Mouse (Mus musculus) hindbrain, embryonic 10.5 days (tissue): Measurements from ENCODE around the gene Ropn1l. TPM values are rescaled to one million over a fixed set of nuclear protein-coding genes. Genes with fewer than 3 reads are reported as not detected.

Source experiments
- DNase-seq: peaks from one replicate; pipeline ENCODE4 v3.0.0-alpha.2; 2017; ENCODE audit warnings: low spot score
- H3K27ac ChIP-seq: fragments of 300-500 bp; sonication (generic); 2 replicates; pipeline ENCODE4 v1.5.1; 2016; ENCODE audit warnings: mild to moderate bottlenecking, moderate library complexity
- H3K27me3 ChIP-seq: fragments of 300-500 bp; sonication (generic); 2 replicates; pipeline ENCODE4 v1.6.1; 2016; ENCODE audit warnings: mild to moderate bottlenecking; ENCODE audit not compliant: poor library complexity, insufficient read depth, severe bottlenecking
- H3K36me3 ChIP-seq: fragments of 300-500 bp; sonication (generic); 2 replicates; pipeline ENCODE4 v1.6.1; 2016; ENCODE audit warnings: mild to moderate bottlenecking, moderate library complexity
- H3K4me1 ChIP-seq: fragments of 300-500 bp; sonication (generic); replicated peaks from 2 replicates; pipeline ENCODE4 v1.6.1; 2016; ENCODE audit warnings: mild to moderate bottlenecking
- H3K4me3 ChIP-seq: fragments of 300-500 bp; sonication (generic); 2 replicates; pipeline ENCODE4 v1.5.1; 2016; ENCODE audit warnings: mild to moderate bottlenecking, moderate library complexity
- H3K9me3 ChIP-seq: fragments of 300-500 bp; sonication (generic); 2 replicates; pipeline ENCODE4 v1.6.1; 2016; ENCODE audit warnings: mild to moderate bottlenecking, moderate library complexity
- WGBS: fragments of 180-500 bp; shearing (Covaris S2); methylation state at CpG from one replicate; pipeline ENCODE4 v1.1.7; 2016; 5-methylcytosine and 5-hydroxymethylcytosine counted together
- polyA plus RNA-seq: library from polyadenylated mRNA; unstranded; fragments of >200 nt; fragmentation: Nextera tagmentation; extraction: Ambion mirVana; gene quantifications from 2 replicates; pipeline ENCODE4 v1.2.1, GENCODE M21; 2016

Gene Ropn1l
- polyA plus RNA-seq, 1 experiment from 2014 or later = 4.5 TPM

DNA sequence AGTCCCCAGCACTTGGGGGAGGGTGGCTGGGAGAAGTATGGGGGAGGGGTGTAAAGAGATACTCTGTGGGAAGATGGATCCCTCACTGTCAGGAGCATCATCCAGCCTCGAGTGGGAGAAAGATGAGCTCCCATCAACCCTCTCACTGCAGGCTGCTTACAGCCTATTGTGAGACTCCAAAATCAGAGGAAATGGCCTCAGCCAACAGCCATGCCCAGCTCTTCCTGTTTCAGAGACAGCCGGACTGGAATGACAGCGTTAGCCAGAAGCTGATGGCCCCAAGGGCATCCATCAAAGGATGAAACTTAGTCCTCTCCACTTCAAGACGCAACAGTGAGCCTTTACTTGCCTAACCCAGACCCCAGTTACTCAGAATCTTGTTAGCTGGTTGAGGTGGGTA lies 38.4 kb downstream of the Ropn1l start:
- Histone ChIP-seq H3K4me3 (no peak overlapping the region), H3K36me3 (no peaks in the 10 kb centered on the region), H3K9me3 (no peaks in the 10 kb centered on the region), H3K27ac (no peak overlapping the region), H3K4me1 (peaks cover 25% of the 10 kb centered on the region), H3K27me3 (no peaks in the 10 kb centered on the region)
- DNase-seq = no peak
- WGBS = 72% methylated on average over 4 of the region's 4 CpGs

- WGBS = 44% methylated on average over 6 of the region's 6 CpGs
- no peak for DNase-seq
- no peak overlapping the region for H3K4me3 ChIP-seq
Measured at GRCm38 (mm10) chr15:31414179-31414898, 39.2 kb downstream of the Ropn1l start.

DNA sequence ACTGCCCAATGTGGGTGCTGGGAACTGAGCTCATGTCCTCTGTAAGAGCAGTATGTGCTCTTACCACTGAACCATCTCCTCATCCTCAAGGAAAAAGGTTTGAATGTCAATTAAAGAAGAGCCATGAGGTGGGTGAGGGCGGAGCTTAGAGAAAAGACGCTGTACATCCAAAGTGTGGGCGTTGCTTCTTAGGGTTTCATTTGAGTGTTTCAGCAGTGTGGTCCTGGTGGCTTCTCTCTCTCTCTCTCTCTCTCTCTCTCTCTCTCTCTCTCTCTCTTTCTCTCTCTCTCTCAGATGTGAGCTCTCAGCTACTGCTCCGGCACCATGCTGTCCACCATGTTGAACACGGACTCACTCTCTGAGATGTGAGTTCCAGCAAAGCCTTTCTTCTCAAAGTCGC lies 39.9 kb downstream of the Ropn1l start:
- H3K4me1 ChIP-seq = peaks cover 32% of the 10 kb centered on the region
- H3K4me3 ChIP-seq = no peak overlapping the region
- no peak for DNase-seq
- H3K27ac ChIP-seq = no peak overlapping the region
- no peaks in the 10 kb centered on the region for H3K36me3 ChIP-seq
- 86% methylated on average over 6 of the region's 6 CpGs for WGBS
- H3K9me3 ChIP-seq = no peaks in the 10 kb centered on the region
- no peaks in the 10 kb centered on the region for H3K27me3 ChIP-seq

More at GRCm38 (mm10) chr15:31414179-31414898, 39.2 kb downstream of the Ropn1l start:
- Histone ChIP-seq H3K27me3 (no peaks in the 10 kb centered on the region), H3K36me3 (no peaks in the 10 kb centered on the region), H3K4me1 (peaks cover 32% of the 10 kb centered on the region), H3K27ac (no peak overlapping the region), H3K9me3 (no peaks in the 10 kb centered on the region)

DNA sequence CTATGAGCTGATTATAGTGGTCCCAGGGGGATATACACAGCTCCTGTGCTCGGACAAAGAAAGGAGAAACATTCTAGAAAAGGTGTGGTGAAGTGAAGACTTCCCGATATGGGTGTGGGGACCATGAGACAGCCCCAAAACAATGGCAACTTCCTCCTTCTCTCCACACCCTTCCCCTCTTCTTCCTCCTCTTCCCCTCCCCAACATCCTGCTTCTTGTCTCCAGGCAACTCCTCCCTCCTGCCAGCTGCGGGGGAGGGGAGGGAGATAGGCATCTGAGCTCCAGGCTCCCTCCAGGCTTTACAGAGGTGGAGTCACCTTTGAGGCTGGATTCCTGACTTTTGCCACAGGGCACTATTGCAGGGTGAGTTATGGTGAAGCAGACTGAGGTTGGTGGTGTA lies 40.6 kb downstream of the Ropn1l start:
- WGBS = 48% methylated on average over 3 of the region's 3 CpGs
- Histone ChIP-seq H3K4me3 (no peak overlapping the region), H3K27me3 (no peaks in the 10 kb centered on the region), H3K4me1 (peaks cover 30% of the 10 kb centered on the region), H3K9me3 (no peaks in the 10 kb centered on the region), H3K36me3 (no peaks in the 10 kb centered on the region), H3K27ac (no peak overlapping the region)
- no peak for DNase-seq

- H3K4me3 ChIP-seq = no peak overlapping the region
- 83% methylated on average over 6 of the region's 6 CpGs for WGBS
- DNase-seq = no peak
- H3K4me1 ChIP-seq = peaks cover 30% of the 10 kb centered on the region
- no peaks in the 10 kb centered on the region for H3K27me3 ChIP-seq
- H3K36me3 ChIP-seq = no peaks in the 10 kb centered on the region
- no peak overlapping the region for H3K27ac ChIP-seq
- H3K9me3 ChIP-seq = no peaks in the 10 kb centered on the region
Measured at GRCm38 (mm10) chr15:31412436-31412835, 41.1 kb downstream of the Ropn1l start.

DNA sequence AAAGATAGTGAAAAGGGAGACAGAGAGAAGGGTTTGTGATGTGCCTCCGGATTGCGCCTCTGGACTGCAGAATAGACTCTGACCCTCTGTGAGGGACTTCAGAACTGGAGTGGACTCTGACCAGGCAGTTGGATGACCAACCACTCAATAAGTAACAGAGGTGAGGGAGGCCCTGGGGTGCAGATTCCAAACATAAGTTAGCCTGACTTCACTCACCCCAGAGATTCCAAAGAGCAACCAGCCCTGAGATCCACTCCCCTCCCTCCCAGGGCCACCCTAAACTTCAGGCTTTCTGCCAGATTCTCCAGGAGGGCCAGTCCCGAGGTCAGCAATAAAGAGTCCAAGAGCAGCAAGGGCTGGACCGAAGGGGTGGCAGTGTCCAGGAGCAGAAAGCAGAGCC lies 46.0 kb downstream of the Ropn1l start:
- Histone ChIP-seq H3K9me3 (no peaks in the 10 kb centered on the region), H3K27ac (no peak overlapping the region), H3K4me3 (no peak overlapping the region), H3K36me3 (no peaks in the 10 kb centered on the region), H3K4me1 (peaks cover 8% of the 10 kb centered on the region), H3K27me3 (no peaks in the 10 kb centered on the region)
- DNase-seq = no peak
- 90% methylated on average over 4 of the region's 4 CpGs for WGBS

- WGBS = 89% methylated on average over 5 of the region's 5 CpGs
- H3K27ac ChIP-seq = no peak overlapping the region
- no peaks in the 10 kb centered on the region for H3K36me3 ChIP-seq
- DNase-seq = no peak
- H3K27me3 ChIP-seq = no peaks in the 10 kb centered on the region
- no peaks in the 10 kb centered on the region for H3K9me3 ChIP-seq
- H3K4me1 ChIP-seq = peaks cover 8% of the 10 kb centered on the region
- H3K4me3 ChIP-seq = no peak overlapping the region
Measured at GRCm38 (mm10) chr15:31406881-31407280, 46.7 kb downstream of the Ropn1l start.

DNA sequence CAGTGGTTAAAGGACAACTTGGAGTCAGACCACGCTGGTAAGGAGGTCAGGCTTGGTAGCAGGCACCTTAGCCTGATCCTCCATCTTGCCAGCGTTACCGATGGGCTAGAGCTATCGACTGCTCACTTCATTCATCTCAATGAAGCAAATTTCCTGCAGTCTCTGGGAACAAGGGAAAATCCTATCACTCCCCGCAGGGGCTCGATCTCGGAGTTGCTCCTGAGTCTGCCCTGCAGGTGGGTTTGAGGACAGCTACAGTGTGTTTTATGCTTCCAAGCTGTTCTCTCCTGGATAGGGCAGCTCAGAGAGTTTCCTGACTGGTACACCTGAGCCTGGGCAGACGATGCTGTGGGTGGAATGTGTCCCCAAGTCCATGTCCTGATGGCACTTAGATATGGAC lies 49.2 kb downstream of the Ropn1l start:
- Histone ChIP-seq H3K27me3 (no peaks in the 10 kb centered on the region), H3K9me3 (no peaks in the 10 kb centered on the region), H3K4me3 (no peak overlapping the region), H3K36me3 (no peaks in the 10 kb centered on the region), H3K27ac (no peak overlapping the region), H3K4me1 (no peaks in the 10 kb centered on the region; the same call in 1 of the 2 replicates)
- DNase-seq = no peak
- 85% methylated on average over 8 of the region's 8 CpGs for WGBS

GRCm38 (mm10) chr15:31402200-31402892 lies 51.2 kb downstream of the Ropn1l start:
- H3K27me3 ChIP-seq = no peaks in the 10 kb centered on the region
- H3K36me3 ChIP-seq = no peaks in the 10 kb centered on the region
- H3K4me1 ChIP-seq = no peaks in the 10 kb centered on the region
- no peak overlapping the region for H3K27ac ChIP-seq
- no peak overlapping the region for H3K4me3 ChIP-seq
- no peak for DNase-seq
- H3K9me3 ChIP-seq = no peaks in the 10 kb centered on the region
- whole genome bisulfite sequencing = 82% methylated on average over 12 of the region's 12 CpGs

- no peak overlapping the region for H3K27ac ChIP-seq
- no peaks in the 10 kb centered on the region for H3K27me3 ChIP-seq
- DNase-seq = no peak
- H3K36me3 ChIP-seq = no peaks in the 10 kb centered on the region
- H3K9me3 ChIP-seq = no peaks in the 10 kb centered on the region
- no peaks in the 10 kb centered on the region for H3K4me1 ChIP-seq
- 42% methylated on average over 3 of the region's 3 CpGs for WGBS
- H3K4me3 ChIP-seq = no peak overlapping the region
Measured at GRCm38 (mm10) chr15:31400974-31401373, 52.6 kb downstream of the Ropn1l start.

- Histone ChIP-seq H3K36me3 (no peaks in the 10 kb centered on the region), H3K27ac (no peak overlapping the region), H3K9me3 (no peaks in the 10 kb centered on the region), H3K4me3 (no peak overlapping the region), H3K27me3 (no peaks in the 10 kb centered on the region), H3K4me1 (no peaks in the 10 kb centered on the region)
- DNase-seq = no peak
- WGBS = 94% methylated on average over 13 of the region's 13 CpGs
Measured at GRCm38 (mm10) chr15:31398769-31399168, 54.8 kb downstream of the Ropn1l start.

DNA sequence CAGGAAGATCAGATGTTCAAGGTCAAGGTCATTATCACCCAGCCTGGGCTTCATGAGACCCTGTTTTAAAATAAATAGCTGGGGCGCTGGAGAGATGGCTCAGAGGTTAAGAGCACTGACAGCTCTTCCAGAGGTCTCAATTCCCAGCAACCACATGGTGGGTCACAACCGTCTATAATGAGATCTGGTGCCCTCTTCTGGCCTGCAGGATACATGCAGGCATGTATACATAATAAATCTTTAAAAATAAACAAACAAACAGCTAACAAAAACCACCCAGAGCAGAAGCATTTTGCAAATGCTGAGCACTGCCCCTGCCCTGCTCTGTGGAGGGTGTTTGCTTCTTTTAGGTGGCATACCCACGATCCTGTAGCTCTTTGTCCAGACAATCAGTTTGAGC lies 56.2 kb downstream of the Ropn1l start:
- no peak overlapping the region for H3K27ac ChIP-seq
- H3K4me3 ChIP-seq = no peak overlapping the region
- no peaks in the 10 kb centered on the region for H3K27me3 ChIP-seq
- H3K4me1 ChIP-seq = no peaks in the 10 kb centered on the region
- WGBS = 76% methylated on average over 3 of the region's 3 CpGs
- no peaks in the 10 kb centered on the region for H3K36me3 ChIP-seq
- DNase-seq = no peak
- no peaks in the 10 kb centered on the region for H3K9me3 ChIP-seq

GRCm38 (mm10) chr15:31396755-31397154 lies 56.8 kb downstream of the Ropn1l start:
- Histone ChIP-seq H3K9me3 (no peaks in the 10 kb centered on the region), H3K4me1 (no peaks in the 10 kb centered on the region), H3K27me3 (no peaks in the 10 kb centered on the region), H3K27ac (no peak overlapping the region), H3K4me3 (no peak overlapping the region), H3K36me3 (no peaks in the 10 kb centered on the region)
- DNase-seq = no peak
- 79% methylated on average over 5 of the region's 5 CpGs for WGBS
